Mouse (Mus musculus) MEL-GATA-1-ER (cell line): ENCODE data around the gene Cep85l.

Experiments
- DNase-seq: peaks from one replicate; pipeline ENCODE4 v3.0.0-alpha.2; 2012; ENCODE audit warnings: low read depth; ENCODE audit errors: extremely low read depth

Gene Cep85l

DNA sequence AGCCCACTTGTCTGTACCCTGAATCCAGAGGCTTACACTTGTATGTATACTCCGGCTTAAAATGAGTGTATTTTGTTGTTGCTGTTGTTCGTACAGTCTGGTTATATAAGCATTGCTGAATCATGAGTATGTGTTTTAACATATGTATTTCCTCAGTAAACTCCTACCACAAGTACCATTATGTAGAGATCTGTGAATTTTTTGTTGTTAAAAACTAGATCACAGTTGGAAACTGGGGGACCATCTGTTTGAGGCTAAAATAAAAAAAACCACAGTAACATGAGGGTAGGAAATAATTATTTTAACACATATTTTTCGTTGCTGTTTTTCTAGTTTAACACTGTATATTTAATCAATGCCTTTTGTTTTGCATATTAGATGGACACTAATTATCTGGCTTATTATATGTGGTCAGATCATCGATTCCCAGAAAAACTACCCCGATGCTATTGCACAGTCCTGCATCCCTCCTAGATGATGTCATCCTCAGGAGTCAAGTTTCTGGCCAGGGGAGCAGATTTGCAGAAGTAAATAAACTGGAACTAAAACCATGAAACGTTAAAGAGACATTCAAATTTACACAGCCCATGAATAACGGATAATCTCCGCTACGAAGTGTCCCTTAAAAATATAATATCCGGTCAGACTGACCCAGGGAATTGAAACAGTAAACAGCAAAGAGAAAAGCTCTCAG is 18.2 kb upstream of the Cep85l start:
- DNase-seq = no peak

DNA sequence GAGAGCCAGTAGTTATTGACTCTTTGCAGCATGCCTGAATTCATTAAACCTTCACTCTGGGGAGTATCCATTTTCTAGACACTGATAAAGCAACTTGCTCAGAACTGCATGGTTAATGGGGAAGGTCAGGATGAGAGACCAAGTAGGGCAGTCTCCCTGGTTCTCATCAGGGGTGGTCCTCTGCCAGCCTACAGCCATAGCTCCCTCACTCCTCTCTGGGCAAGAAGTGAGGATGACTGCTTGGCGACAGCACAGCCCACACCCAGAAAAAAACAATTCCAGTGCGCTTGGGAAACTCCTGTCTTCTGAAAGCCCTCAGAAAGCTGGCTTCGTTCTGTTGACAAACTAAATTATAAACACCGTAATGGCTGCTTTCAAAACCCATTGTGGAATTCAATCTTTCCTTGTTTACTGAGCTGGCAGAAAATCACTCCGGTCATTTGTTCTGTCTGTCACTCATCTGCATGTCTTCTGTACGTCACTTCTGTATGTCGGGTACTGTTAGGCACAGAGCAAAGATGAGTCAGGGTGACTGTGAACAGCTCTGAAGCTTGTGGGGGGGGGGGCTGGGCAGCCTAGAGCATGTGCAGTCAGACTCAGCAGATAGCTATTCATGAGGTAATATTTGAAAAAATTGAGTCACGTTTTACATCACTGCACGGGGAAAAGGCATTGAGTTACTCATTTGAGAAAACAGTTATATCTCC is 15.3 kb upstream of the Cep85l start:
- DNase-seq = no peak

DNA sequence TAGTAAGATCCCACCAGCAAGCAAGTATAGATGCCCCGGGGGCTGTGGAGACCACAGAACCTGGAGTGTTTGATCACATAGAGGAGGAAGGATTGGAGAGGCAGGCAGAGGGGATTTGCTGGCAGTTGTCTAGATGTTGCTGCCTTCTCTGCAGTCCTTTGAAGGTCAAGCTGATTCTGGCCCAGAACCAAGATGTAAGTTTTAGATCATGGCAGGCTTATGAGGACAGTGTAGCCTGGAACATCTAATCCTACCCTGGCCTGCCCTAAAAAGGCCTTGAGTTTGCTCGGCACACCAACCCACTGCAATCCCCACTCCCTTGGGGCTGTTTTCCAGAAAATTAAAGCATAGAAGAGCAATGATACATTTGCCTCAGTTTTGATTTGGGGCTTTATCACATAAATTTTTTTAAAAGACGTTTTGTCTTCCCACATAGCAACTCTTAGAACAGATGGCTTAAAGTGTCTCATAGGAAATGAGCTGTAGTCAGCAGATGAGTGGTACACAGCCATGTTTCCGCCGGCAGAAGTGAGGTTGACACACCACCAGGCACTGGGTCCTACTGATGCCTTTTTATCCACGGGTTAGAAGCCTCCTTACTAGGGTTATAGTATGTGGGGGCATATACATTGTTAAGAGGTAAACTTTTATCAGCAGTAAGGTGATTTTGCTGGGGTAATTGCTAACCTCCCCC is 8.6 kb upstream of the Cep85l start:
- no peak for DNase-seq

DNA sequence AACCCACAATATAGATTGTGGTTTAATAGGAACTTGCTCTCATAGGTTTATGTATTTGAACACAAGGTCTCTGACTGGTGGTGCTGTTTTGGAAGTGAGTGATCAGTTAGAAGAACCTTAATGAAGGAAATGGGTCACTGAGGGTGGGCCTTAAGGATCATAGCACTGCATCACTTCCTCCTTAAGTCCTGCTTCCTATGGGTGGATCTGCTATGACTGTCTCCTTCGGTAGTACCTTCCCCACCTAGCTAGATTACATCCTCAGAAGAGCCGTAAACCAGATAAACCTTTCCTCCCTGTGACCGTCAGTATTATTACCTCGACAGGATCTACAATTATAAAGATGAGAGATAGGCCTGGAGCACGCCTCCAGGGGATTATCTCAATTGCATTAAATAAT is 5.7 kb upstream of the Cep85l start:
- no peak for DNase-seq

DNA sequence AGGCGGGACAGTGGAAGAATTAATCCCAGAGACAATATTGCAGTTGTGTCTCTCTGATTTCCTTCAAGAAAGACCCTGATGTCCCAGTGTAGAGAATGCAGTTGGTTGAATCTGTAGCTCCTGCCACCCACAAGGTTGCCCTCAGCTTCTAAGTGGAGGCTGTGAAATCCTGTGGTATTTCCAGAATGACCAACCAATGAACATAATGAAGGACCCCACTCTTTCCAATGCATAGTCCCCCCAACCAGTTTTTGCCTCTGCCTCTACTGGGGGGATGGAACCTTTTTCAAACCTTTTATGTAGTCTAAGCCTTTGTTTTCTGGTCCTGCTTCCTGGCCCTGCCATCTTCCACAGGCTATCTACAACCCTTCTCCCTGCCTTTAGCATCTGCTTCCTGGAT is 5.1 kb upstream of the Cep85l start:
- no peak for DNase-seq

DNA sequence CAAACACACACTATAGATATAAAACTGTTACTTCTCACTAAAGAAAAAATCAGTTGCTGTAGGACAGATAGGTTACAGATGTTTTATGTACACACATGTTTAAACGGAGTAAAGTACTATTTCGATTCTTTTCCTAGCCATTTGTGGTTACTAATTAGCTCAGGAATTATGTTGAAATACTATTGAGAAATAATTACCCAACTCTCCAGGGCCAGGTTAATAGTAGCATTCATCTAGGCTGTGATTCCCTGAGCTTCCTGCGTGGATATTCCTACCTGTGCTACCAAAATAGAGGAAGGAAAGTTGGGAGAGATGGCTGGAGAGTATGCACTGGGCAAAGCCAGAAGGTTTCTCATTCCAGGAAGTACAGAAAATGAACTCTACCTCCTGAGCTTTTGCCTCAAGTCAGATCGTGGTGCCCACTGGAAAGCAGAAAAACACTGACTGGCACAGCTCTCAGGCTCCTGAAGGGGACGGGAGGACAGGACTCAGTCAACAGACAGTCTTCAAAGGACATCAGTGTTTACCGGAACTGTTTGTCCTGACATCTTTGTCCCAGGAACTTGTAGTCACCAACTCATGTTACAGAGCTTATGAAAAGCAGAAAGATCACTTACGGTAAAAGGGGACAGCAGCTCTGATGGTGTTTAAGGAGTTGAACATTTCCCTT is 3.1 kb upstream of the Cep85l start:
- no peak for DNase-seq

DNA sequence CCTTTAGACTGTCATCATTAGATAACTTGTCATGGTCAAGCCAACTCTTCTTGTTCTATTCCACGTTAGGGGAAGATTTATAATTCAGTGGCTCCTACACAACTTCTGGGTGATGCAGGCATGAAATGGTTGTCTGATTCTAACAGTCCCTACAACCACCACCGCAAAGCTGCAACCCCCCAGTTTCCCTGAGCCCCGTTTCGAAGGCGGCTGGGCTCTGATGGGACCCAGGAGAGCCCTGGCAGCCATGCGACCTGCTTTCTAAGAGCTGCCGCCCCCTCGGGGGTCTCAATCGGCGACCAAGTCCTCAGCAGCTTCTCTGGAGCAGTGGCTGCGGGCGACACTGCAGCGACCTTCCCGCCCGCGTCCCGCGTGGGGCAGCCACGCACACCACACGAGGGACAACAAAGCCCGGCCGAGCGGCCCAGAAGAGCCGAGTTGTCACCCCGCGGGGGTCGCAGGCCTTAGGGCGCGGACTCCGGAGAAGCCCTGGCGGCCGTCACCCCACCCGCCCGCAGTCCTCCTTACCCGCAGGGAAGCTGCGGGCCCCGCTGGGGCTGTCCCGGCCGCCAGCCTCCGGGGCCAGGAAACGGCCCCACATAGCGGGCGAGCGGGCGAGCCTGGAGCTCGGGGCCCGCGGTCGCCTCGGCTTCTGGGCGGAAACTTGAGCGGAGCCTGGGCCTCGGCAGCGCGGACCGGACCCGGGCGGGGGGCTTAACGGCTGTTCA is 602 bp downstream of the Cep85l start:
- no peak for DNase-seq

DNA sequence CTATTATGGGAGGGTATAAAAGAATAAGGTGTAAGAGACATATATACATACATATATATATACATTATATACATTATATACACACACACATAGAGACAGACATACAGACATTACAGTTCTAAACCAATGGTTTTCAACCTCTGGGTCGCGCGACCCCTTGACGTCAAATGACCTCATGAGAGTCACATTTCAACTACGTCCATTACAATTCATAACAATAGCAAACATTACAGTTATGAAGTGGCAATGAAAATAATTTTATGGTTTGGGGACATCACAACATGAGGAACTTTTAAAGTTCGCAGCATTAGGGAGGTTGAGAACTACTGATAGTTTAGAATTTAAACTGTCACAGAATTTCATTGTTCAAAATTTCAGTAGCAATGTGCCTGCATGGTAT is 1.5 kb downstream of the Cep85l start:
- no peak for DNase-seq

DNA sequence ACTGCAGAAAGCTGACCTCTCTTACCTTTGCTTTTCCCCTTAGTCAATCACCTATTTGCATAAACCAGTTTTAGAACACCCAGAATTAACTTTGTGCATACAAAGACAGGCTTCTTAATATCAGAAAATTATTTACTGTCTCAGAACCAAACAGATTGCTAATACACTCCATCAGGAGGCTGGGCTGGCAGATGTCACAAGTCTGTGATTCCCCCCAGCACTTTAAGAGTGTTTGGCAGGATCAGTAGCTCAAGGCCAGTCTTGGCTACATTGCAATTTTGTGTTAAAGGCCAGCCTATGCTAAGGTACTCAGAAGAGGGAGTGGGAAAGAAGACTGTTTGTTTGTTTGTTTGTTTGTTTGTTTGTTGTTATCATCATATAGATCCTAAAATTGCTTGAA is 2.7 kb downstream of the Cep85l start:
- DNase-seq = no peak

DNA sequence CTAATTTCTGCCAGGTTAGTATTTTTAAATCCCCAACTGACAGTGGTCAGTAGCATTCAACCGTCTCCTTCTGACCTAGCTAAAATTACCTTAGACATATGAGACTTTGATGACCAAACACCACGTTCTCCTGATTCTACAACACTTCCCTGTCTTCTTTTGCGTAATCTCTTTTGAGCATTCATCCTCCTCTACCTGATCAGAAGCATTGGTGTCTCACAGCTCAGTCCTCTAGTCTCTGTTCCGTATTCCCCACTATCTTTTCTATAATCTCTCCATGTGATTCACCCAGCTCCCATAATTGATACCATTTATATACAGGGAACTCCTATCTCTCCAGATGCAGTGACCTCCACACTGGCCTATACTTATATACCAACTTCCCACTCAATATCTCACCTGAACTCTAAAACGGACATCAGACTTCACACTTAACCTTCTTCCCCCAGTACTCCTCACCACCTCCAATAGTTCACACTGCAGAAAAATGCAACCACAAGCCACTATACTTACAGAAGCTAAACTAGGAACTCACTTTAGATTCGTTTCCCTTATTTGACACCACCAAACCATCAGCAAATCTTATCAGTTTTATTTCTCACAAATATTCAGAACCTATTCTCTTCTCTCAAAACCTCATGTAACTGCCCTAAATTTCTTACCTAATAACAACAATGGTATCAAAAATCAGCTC is 5.7 kb downstream of the Cep85l start:
- DNase-seq = no peak

DNA sequence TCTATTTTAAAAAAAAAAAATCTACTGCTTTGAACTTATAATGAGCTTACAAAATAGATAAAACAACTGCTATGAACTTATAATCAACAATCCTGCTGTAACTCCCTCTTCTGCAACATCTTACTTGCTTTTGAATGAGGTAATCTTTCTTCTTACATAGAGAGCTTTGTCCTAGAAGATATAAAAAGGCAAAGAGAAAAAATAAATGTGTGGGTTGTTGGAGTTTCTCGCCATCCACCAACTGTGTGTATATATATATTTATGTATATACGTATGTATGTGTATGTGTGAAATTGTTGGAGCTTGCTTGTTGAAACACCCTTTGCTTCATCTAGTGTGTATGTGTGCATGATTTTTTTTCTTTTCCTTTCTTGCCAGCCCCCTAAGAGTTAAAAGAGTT is 12.5 kb downstream of the Cep85l start:
- DNase-seq = no peak

DNA sequence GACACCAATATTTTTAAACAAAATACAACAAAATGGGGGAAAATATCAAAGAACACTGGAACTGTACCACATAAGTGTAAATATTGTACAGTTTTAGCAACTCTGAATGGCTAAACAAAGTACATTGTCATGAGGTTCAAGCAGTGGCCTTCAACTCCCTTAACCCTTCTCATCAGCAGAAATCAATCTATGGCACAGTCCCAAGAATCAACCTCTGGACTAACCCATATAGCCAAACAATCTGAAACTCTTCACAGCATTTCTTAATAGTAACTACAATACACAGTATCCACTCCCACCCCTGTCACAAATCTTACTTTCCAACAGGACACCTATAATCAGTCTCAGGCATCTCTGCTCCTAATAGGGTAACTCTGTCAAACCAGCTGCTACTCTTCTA is 15.4 kb downstream of the Cep85l start:
- no peak for DNase-seq

DNA sequence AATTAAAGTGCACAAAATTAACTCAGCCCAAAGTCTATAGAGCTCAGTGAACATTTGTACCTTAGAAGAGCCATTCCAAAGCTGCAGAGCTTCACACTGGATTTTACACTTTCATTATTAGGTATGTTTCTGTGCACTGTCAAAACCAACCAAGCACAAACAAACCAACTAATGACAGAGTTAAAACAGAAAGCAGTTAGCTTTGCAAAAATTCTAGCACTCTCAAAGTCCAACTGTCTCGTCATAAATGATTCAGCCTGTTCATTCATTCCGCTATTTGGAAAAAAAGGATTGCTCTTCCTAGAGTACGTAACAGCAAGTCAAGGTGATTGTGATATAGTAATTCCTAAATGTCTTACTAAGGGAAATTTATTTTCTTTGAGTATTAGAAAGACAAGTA is 20.7 kb downstream of the Cep85l start:
- no peak for DNase-seq

DNA sequence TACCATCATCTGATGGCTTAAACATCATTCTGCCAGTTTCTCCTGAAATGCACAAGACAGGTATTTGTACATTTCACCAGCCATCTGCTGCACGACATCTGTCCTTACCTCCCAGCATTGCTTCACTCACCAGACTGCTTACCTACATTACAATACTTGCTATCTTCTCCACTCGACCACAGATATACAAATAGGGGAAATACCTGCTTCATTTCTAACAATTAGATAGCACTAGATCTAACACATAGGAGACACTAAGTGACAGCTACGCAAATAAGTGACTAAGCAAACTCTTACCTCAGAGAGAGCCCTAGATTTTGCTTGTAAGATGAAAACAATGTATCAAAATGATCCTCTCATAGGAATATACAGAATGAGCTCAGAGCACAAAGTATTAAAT is 26.1 kb downstream of the Cep85l start:
- no peak for DNase-seq

DNA sequence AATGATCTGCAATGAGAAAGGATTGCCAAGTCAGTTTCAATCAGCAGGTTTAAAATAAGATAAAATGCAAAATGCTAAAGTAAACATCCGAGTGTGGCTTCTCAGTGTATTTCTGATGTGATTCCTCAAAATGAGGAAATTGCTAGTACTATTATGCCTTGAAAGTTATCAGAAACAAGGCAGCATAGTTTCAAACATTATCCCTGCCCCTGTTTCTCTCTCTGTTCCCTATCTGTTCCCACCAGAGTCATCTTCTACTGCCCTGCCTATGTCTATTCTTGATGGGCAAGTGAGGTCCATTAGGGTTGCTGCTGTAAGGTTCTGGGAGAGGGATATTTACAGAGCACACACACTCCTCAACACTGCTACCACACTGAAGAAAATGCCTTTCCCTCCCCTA is 30.5 kb downstream of the Cep85l start:
- DNase-seq = peak; percentile 40

DNA sequence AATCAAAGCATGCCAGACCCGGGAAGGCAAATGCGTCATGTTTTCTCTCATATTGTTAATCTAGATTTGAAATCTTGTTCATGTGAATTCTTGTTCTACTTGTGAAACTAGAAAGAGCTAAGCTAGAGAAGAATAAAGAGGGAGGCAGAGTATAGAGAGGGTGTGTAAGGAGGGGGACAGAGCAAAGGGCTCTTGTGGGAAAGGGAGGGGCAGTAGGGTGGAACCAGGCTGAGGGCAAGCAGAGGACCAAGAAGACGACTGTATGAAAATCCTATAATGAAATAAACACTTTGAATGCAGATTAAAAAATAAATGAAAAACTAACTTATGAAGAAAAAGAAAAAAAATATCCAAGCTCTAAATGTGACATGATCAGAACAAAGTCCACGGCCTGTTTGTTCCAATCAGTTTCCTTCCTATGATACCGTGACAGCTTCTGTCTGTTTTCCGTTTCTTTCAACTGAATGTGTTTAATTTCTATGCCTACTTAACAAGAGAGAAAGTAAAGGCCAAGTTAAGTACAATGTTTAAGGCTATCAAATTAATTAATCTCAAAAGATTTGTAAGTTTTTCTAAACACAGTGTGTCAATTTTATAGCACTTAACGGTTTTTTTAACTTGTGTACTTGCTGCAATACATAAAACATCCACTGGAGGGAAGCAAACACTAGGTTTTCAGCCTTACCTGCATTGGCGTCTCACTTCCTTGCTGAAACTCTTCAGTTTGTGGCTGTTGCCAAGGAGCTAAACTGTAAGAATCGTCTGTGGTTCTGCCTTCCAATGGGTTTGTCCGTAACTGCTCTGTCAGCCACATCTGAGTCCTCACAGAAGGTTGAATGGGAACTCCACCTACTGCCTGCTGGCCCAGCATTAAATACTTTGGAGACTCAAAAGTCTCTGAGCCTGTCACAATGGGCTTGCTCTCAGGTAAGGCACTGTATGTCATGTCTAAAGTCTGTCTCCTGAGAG is 31.7 kb downstream of the Cep85l start:
- DNase-seq = peak; percentile 78

DNA sequence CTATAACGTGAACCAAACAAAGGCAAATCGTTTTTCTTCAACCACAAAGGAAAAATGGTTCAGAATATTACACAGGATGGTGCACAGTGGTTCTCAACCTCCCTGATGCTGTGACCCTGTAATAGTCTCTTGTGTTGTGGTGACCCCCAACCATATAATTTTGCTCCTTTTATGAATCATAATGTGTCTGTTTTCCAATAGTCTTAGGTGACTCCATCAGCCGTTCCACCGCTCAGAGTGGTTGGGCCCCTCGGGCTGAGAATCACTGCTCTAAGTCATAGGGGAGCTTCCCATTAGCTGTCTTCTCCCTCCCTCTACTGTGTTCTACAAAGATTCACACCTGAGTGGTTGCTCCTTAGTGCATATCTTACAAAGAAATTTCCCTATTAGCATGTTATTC is 32.8 kb downstream of the Cep85l start:
- no peak for DNase-seq

DNA sequence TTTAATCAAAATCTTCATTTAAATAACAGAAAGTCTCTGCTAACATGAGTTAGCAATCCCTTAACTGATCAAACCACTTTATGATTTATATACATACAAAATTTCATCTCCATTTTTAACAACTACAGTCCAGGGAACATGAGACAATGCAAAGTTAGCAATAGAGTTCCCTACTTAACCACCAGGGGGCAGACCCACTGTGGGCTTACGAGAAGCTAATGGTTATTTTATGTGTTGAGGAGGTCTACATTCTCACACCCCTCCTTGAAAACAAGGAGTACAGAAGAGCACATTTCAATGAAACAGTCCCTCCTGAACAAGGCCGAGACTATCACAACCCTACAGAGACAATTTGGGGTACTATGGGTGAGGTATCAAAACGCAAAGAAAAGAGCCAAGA is 33.2 kb downstream of the Cep85l start:
- DNase-seq = peak; percentile 41

DNA sequence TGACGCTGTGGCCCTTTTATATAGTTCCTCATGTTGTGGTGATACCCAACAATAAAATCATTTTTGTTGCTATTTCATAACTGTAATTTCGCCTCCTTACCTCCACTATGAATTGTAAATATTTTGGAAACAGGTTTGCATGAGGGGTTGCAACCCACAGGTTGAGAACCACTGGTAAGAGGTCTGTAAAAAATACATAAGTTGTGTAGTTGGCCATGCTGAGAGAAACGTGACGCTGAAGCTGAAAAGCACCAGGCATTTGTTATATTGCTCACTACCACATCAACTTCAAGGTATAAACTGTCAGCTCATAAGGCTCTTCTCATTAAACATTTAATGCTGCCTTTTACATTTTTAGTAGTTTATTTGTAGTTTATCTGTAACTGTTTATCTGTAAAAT is 34.2 kb downstream of the Cep85l start:
- DNase-seq = no peak

DNA sequence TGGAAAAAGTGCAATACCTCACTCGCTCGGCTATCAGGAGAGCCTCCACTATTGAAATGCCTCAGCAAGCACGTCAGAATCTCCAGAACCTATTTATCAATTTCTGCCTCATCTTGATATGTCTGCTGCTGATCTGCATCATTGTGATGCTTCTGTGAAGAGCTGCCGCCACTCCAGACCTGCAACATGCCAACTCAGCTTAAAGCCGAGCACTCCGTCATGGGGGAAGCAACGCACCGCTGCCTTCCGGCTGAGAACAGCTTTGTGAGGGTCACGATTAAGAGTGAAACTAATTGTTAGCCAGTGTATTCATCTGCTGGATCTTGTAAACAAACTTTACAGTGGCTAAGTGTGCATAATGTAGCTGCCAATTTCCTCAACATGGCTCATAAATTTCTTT is 35.9 kb downstream of the Cep85l start:
- no peak for DNase-seq
